Mouse (Mus musculus): ENCODE results near the gene Uncx. TPM values are rescaled to one million over a fixed set of nuclear protein-coding genes. Genes with fewer than 3 reads are reported as not detected.

Uncx gene
- polyA plus RNA-seq, 1 experiment from 2014 or later: 0.09 TPM

GRCm38 (mm10) chr5:139520069-139520834, 23.0 kb upstream of the Uncx start:
- Histone ChIP-seq H3K4me1 (peaks cover 12% of the 10 kb centered on the region), H3K36me3 (no peaks in the 10 kb centered on the region), H3K9me3 (no peaks in the 10 kb centered on the region), H3K9ac (no peak overlapping the region), H3K4me2 (no peak overlapping the region), H3K27me3 (peaks cover 5% of the 10 kb centered on the region; the same call in 1 of the 2 replicates), H3K4me3 (no peak overlapping the region), H3K27ac (no peak overlapping the region)
- ATAC-seq (ENCODE audit: borderline replicate concordance, extremely low read depth, low FRiP score, low TSS enrichment): peak; percentile 8; the same call in 1 of the 2 replicates
- 32% methylated on average over 14 of the region's 14 CpGs for WGBS

- 53% methylated on average over 10 of the region's 10 CpGs for WGBS
- peaks cover 8% of the 10 kb centered on the region; the same call in 1 of the 2 replicates for H3K4me1 ChIP-seq
- no peak overlapping the region for H3K27ac ChIP-seq
- H3K27me3 ChIP-seq: peaks cover 3% of the 10 kb centered on the region; the same call in 1 of the 2 replicates
- H3K4me2 ChIP-seq: no peak overlapping the region
- H3K9ac ChIP-seq: no peak overlapping the region
- H3K36me3 ChIP-seq: no peaks in the 10 kb centered on the region
- no peaks in the 10 kb centered on the region for H3K9me3 ChIP-seq
- H3K4me3 ChIP-seq: no peak overlapping the region
- ATAC-seq (ENCODE audit: borderline replicate concordance, extremely low read depth, low FRiP score, low TSS enrichment): no peak
These were observed 21.3 kb upstream of the Uncx start for GRCm38 (mm10) chr5:139521987-139522386.

- no peak overlapping the region for H3K27ac ChIP-seq
- H3K9me3 ChIP-seq: no peaks in the 10 kb centered on the region
- no peak for ATAC-seq (ENCODE audit: borderline replicate concordance, extremely low read depth, low FRiP score, low TSS enrichment)
- no peak overlapping the region for H3K4me3 ChIP-seq
- no peak overlapping the region for H3K4me2 ChIP-seq
- H3K27me3 ChIP-seq: peaks cover 53% of the 10 kb centered on the region
- H3K36me3 ChIP-seq: no peaks in the 10 kb centered on the region
- H3K4me1 ChIP-seq: no peaks in the 10 kb centered on the region
- H3K9ac ChIP-seq: no peak overlapping the region
- WGBS: 38% methylated on average over 7 of the region's 7 CpGs
These were observed 14.4 kb upstream of the Uncx start for GRCm38 (mm10) chr5:139528851-139529250.

- peaks cover 94% of the 10 kb centered on the region for H3K27me3 ChIP-seq
- no peaks in the 10 kb centered on the region for H3K36me3 ChIP-seq
- H3K4me2 ChIP-seq: no peak overlapping the region
- no peak overlapping the region for H3K27ac ChIP-seq
- no peak overlapping the region for H3K9ac ChIP-seq
- no peak for ATAC-seq (ENCODE audit: borderline replicate concordance, extremely low read depth, low FRiP score, low TSS enrichment)
- no peaks in the 10 kb centered on the region for H3K9me3 ChIP-seq
- peaks cover 8% of the 10 kb centered on the region; the same call in 1 of the 2 replicates for H3K4me1 ChIP-seq
- H3K4me3 ChIP-seq: no peak overlapping the region
- WGBS: under 1% methylated on average over 34 of the region's 34 CpGs
These were observed 7.8 kb upstream of the Uncx start for GRCm38 (mm10) chr5:139535386-139535919.

GRCm38 (mm10) chr5:139536211-139536910, 6.9 kb upstream of the Uncx start:
- no peak overlapping the region for H3K27ac ChIP-seq
- H3K4me1 ChIP-seq: peaks cover 10% of the 10 kb centered on the region; the same call in 1 of the 2 replicates
- peaks cover 97% of the 10 kb centered on the region for H3K27me3 ChIP-seq
- H3K9me3 ChIP-seq: no peaks in the 10 kb centered on the region
- no peak overlapping the region for H3K4me3 ChIP-seq
- no peaks in the 10 kb centered on the region for H3K36me3 ChIP-seq
- ATAC-seq (ENCODE audit: borderline replicate concordance, extremely low read depth, low FRiP score, low TSS enrichment): no peak
- 2% methylated on average over 26 of the region's 26 CpGs for WGBS
- no peak overlapping the region for H3K4me2 ChIP-seq
- H3K9ac ChIP-seq: no peak overlapping the region

GRCm38 (mm10) chr5:139536911-139537738, 6.2 kb upstream of the Uncx start:
- no peak overlapping the region for H3K9ac ChIP-seq
- ATAC-seq (ENCODE audit: borderline replicate concordance, extremely low read depth, low FRiP score, low TSS enrichment): 0 out of 2 replicates have a peak, but pooled peaks have one; percentile 28
- no peak overlapping the region for H3K4me2 ChIP-seq
- H3K36me3 ChIP-seq: no peaks in the 10 kb centered on the region
- H3K4me3 ChIP-seq: no peak overlapping the region
- no peak overlapping the region for H3K27ac ChIP-seq
- no peaks in the 10 kb centered on the region for H3K9me3 ChIP-seq
- H3K27me3 ChIP-seq: peaks cover 98% of the 10 kb centered on the region
- WGBS: 4% methylated on average over 18 of the region's 18 CpGs
- peaks cover 10% of the 10 kb centered on the region; the same call in 1 of the 2 replicates for H3K4me1 ChIP-seq

- Histone ChIP-seq H3K9ac (no peak overlapping the region), H3K27ac (no peak overlapping the region), H3K4me1 (peaks cover 10% of the 10 kb centered on the region; the same call in 1 of the 2 replicates), H3K36me3 (no peaks in the 10 kb centered on the region), H3K4me3 (no peak overlapping the region), H3K27me3 (peaks cover 98% of the 10 kb centered on the region), H3K9me3 (no peaks in the 10 kb centered on the region), H3K4me2 (no peak overlapping the region)
- 0 out of 2 replicates have a peak, but pooled peaks have one; percentile 12 for ATAC-seq (ENCODE audit: borderline replicate concordance, extremely low read depth, low FRiP score, low TSS enrichment)
- WGBS: 11% methylated on average over 3 of the region's 3 CpGs
These were observed 5.6 kb upstream of the Uncx start for GRCm38 (mm10) chr5:139537739-139538135.

GRCm38 (mm10) chr5:139541151-139542042, 1.9 kb upstream of the Uncx start:
- Histone ChIP-seq H3K4me2 (no peak overlapping the region), H3K4me3 (peak overlapping the region; percentile 12; the same call in 1 of the 2 replicates), H3K9ac (no peak overlapping the region), H3K27me3 (peaks cover 99% of the 10 kb centered on the region), H3K36me3 (no peaks in the 10 kb centered on the region), H3K27ac (no peak overlapping the region), H3K4me1 (peaks cover 15% of the 10 kb centered on the region; the same call in 1 of the 2 replicates), H3K9me3 (no peaks in the 10 kb centered on the region)
- no peak for ATAC-seq (ENCODE audit: borderline replicate concordance, extremely low read depth, low FRiP score, low TSS enrichment)
- 2% methylated on average over 44 of the region's 44 CpGs for WGBS

- no peak overlapping the region for H3K9ac ChIP-seq
- H3K27me3 ChIP-seq: peaks cover 99% of the 10 kb centered on the region
- 0% methylated on average over 1 of the region's 1 CpGs for WGBS
- no peak overlapping the region for H3K4me2 ChIP-seq
- no peak overlapping the region for H3K4me3 ChIP-seq
- H3K36me3 ChIP-seq: no peaks in the 10 kb centered on the region
- no peaks in the 10 kb centered on the region for H3K9me3 ChIP-seq
- no peak overlapping the region for H3K27ac ChIP-seq
- peaks cover 15% of the 10 kb centered on the region; the same call in 1 of the 2 replicates for H3K4me1 ChIP-seq
- no peak for ATAC-seq (ENCODE audit: borderline replicate concordance, extremely low read depth, low FRiP score, low TSS enrichment)
These were observed 1.3 kb upstream of the Uncx start for GRCm38 (mm10) chr5:139542043-139542365.

- no peaks in the 10 kb centered on the region for H3K9me3 ChIP-seq
- no peak for ATAC-seq (ENCODE audit: borderline replicate concordance, extremely low read depth, low FRiP score, low TSS enrichment)
- H3K4me1 ChIP-seq: peaks cover 15% of the 10 kb centered on the region; the same call in 1 of the 2 replicates
- H3K27ac ChIP-seq: no peak overlapping the region
- H3K4me3 ChIP-seq: no peak overlapping the region
- peaks cover 99% of the 10 kb centered on the region for H3K27me3 ChIP-seq
- H3K9ac ChIP-seq: no peak overlapping the region
- WGBS: 4% methylated on average over 5 of the region's 5 CpGs
- H3K36me3 ChIP-seq: no peaks in the 10 kb centered on the region
- H3K4me2 ChIP-seq: no peak overlapping the region
These were observed 738 bp upstream of the Uncx start for GRCm38 (mm10) chr5:139542556-139542955.
